Mouse (Mus musculus) heart, postnatal 25 days (tissue): ENCODE data around the gene Lck. TPM values are rescaled to one million over a fixed set of nuclear protein-coding genes. Genes with fewer than 3 reads are reported as not detected.
"Not testable (repeated sequence)": the region's sequence is repeated elsewhere in the genome, so short reads cannot be mapped to it uniquely, and the experiment has no call there.

ENCODE experiments used
- DNase-seq: peaks from one replicate; pipeline ENCODE4 v3.0.0; 2022; ENCODE audit warnings: low spot score
- intact Hi-C: fragments of 180-260 bp; cut with DNase I; formaldehyde crosslinking; loops from one replicate; pipeline ENCODE4 v1.15.1; 2025
- total RNA-seq, 2 experiments: library from RNA; stranded (reverse); gene quantifications; 2 replicates each; pipeline ENCODE4 v1.2.3; 2021

The Lck gene
- total RNA-seq, 2 experiments from 2014 or later = 0.47 to 1.2 TPM

DNA sequence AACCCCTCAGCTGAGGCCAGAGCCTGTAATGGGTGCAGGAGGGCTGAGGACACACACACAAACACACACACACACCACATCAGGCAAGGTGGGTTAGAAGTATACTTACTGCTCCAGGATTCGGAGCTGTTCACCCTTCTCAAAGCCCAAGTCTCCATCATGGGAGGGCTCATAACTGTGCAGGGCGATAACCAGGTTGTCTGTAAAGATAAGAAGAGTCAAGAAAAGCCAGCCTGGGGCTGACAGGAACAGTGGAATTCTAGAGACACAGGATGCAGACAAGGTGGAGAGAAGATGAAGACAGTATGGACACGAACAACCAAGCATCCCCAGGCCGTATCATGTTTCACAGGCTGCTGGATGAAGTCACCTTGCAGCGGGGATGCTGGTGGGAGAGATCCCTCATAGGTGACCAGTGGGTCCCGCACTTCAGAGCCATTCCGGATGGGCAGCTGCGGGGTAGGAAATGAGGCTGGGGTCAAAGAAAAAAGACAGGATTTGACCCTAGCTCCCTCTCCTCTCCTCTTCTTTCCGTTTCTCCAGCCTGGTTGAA, 16.1 kb downstream of the Lck start:
- no peak for DNase-seq
- intact Hi-C loops = no loop called here

DNA sequence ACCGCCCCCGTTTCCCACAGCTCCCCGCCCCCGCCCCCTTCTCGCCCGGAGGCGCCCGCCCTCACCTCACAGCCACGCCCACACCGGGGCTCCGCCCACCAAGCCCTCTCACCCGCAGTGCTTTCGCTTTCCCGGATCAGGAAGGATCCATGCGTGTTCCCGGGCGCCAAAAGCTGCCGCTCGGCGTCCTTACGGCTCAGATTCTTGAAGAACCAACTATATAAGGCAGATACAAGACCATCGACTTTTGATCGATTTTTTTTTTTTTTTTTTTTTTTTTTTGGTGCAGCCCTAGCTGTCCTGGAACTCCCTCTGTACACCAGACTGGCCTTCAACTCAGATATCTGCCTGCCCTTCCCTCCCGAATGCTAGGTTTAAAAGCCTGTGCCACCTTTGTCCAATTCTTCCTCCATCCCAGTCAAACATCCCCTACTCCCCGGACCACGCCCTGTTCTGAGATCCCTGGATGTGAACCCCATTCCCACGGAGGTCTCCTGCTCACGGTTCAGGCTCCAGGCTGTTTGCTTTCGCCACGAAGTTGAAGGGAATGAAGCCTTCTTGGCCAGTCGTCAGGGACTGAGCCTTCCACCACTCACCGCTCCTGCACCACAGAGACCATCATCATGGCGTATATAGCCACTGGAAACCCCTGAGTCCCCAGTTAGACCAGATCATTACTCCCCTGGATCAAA, 16.8 kb downstream of the Lck start:
- DNase-seq = peak; percentile 75
- intact Hi-C loops = no loop called here

GRCm38 (mm10) chr4:129555862-129556531, 17.4 kb downstream of the Lck start:
- intact Hi-C loops = no loop called here
- no peak for DNase-seq

- intact Hi-C loops = no loop called here
These were observed 18.0 kb downstream of the Lck start for GRCm38 (mm10) chr4:129555421-129555861.

DNA sequence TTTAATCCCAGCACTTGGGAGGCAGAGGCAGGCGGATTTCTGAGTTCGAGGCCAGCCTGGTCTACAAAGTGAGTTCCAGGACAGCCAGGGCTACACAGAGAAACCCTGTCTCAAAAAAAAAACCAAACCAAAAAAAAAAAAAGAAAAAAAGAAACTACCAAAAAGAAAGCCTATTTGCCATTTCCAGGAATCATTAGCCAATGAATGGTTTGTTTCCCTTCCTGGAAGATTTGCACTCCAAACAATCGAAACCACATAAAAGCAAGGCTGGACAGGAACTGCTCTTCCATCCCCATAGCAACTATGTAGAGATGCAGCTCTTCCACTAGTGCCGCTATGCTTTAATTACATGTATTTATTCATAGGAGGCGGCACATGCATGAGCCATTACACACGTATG, 18.9 kb downstream of the Lck start:
- intact Hi-C loops = not testable (repeated sequence)

More at GRCm38 (mm10) chr4:129555421-129555861, 18.0 kb downstream of the Lck start:
- no peak for DNase-seq

DNA sequence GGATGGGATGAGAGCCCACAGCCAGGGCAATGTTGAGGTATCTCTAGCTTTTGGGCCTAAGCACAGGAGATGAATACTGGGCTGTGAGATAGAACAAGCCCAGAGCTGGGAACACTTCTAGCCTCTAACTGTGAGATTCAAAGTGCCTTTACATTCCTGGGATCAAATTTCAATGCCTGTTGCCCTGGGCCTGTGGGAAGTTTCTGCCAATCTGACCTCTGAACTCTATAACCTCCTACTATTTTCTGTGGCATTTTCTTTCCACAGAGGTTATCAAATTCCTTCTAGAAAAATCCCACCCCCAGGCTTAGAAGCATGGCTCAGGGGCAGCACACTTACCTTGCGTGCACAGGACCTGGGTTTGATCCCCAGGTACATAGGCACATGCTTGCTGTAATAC, 23.1 kb downstream of the Lck start:
- intact Hi-C loops = no loop called here
- DNase-seq = no peak

More for the DNA sequence above, 18.9 kb downstream of the Lck start:
- not testable (repeated sequence) for DNase-seq

DNA sequence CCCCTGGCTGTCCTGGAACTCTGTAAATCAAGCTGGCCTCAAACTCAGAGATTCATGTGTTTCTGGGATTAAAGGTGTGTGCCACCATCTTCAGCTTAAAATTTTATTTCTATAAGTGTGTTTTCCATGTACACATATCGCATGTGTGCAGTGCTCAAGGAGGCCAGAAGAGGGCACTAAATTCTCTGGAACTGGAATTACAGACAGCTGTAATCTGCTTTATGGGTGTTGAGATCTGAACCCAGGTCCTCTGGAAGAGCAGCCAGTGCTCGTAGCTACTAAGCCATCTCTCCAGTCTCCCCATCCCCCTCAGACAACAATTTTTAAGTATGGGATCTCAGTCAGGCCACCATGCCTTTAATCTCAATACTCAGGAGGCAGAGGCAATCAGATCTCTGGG, 24.1 kb downstream of the Lck start:
- no peak for DNase-seq
- intact Hi-C loops = loop anchor here (5.0 kb wide), 1 partner anchor 58 kb away; no protein-coding TSS in a partner anchor

DNA sequence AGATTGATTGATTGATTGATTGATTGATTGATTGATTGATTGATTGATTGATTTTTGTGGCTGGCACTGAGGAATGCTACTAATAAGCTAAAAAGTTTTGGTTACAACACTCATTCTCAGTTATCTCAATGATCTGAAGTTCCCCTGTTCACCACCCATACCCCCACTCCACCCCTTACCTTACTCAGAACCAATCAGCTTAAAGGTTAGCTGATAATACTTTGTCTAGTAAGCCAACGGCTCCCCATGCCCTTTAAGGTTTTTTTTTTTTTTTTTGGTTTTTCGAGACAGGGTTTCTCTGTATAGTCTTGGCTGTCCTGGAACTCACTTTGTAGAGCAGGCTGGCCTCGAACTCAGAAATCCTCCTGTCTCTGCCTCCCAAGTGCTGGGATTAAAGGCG, 25.8 kb downstream of the Lck start:
- intact Hi-C loops = loop anchor here (5.0 kb wide), 1 partner anchor 60 kb away; no protein-coding TSS in a partner anchor
- not testable (repeated sequence) for DNase-seq

DNA sequence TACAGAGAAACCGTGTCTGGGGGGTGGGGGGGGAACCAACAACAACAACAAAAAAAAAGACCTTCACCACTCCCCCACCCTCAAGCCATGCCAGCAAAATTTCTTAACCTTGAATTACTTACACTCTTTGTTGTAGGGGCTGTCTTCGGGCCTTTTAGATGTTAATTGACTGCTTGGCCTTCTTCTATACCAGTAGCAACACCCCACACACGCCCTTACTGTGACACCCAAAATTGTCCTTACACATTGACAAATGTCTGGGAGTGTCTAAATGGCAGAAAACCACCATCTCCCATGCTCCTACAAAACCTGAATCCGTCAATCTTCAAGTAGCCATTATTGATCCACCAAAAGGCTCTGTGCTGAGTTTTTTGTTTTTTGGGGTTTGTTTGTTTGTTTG, 29.3 kb downstream of the Lck start:
- intact Hi-C loops = no loop called here

DNA sequence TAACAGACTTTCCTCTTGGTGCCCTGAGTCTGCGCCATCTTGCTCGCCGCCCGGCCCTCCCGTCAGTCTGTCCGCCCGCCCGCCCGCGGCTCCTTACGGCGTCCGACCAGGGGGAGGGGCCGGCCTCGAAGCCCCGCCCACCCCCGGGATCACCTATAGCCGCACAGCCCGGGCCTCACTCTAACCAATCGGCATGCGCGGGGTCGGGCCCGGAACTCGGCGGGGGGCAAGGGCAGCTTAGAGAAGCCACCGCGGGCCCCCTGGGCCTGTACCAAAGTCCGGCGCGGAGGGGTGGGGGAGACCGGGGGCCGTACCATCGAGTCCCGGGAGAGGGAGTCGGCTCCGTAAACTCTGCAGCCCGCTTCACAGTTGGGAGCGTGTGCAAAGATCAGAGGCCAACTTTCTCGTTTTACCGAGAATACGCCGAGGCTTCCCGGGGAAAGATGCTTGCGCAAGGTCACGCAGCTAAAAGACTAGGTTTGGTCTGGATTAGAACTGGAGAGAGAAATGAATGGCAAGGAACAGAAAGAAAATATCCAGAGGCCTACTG, 30.8 kb downstream of the Lck start, which contains the start of gene Hdac1:
Hdac1 (minus strand) TSS at position 122 of the 550 bp plus-strand sequence.
- peak; percentile 97 for DNase-seq
- intact Hi-C loops = no loop called here

More for the DNA sequence above, 29.3 kb downstream of the Lck start:
- no peak for DNase-seq

DNA sequence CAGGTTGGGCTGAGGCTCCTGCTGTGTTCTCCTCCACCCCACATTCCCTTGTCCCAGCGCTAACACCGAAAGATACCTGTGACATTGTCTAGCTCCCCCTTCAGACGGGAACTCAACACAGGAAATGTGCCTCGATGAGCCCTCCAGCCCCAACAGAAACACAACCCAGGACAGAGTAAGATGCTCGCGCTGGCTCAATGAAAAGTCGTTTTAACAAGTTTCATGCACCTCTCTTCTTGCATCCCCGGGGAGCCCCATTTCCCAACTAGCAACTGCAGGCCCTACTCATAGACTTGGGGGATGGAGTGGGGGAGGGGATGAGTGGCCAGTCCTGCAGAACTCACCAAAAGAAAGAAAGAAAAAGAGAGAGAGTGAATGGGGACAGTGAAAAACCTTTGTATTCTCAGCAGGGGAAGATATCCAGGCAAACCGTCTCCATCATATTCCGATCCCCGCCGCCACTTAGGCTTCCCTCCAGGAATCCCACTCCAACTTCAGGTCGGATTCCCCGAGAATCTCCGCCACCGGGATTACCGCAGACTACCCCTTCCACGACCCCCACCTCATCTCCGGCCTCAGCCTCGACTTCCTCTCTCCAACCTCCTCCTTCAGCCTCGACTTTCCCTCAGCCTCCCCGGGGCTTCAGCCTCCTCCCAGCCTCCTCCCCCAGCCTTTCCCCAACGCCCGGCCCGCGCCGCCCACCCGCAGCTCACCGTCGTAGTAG, 31.4 kb downstream of the Lck start:
- no peak for DNase-seq
- intact Hi-C loops = no loop called here

DNA sequence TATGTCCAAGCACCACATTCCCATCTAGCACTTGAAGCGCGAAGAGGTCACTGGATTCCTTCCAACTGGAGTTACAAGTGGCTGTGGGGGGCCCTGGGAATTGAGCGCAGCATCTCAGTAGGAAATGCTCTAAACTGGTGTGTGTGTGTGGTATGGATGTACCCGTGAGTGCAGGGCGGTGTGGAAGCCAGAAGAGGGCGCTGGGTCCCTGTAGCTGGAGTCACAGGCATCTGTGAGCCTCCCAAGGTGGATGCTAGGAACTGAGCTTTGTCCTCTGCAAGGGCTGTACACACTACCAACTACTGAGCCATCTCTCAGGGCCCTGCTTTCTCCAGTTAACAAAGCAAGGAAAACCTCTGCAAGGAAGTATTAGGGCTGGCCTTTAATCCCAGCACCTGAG, 33.4 kb downstream of the Lck start:
- DNase-seq = no peak
- intact Hi-C loops = no loop called here

GRCm38 (mm10) chr4:129528901-129529300, 44.5 kb downstream of the Lck start:
- intact Hi-C loops, DNase-seq: not testable (repeated sequence)

- intact Hi-C loops = no loop called here
These were observed 47.6 kb downstream of the Lck start for GRCm38 (mm10) chr4:129525889-129526288.

GRCm38 (mm10) chr4:129525338-129525737, 48.1 kb downstream of the Lck start:
- intact Hi-C loops = no loop called here
- no peak for DNase-seq

More at GRCm38 (mm10) chr4:129525889-129526288, 47.6 kb downstream of the Lck start:
- no peak for DNase-seq

DNA sequence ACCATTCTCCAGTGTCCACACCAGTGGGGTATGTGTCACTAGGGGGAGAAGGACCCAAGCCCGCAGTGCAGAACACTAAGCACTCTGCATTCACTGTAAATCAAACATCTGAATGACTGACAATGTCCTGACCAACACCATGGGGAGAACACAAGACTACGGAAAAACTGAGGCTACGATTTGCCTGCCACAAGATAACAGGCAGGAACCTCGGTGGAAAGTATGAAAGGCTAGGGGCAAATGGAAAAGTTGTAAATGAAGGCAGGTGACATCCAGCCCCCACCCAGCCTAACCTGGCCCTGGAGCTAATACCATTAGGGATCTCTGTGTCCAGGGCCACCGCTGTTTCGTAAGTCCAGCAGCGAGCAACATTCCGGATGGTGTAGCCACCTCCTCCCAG, 54.9 kb downstream of the Lck start:
- intact Hi-C loops = no loop called here
- DNase-seq = no peak

- intact Hi-C loops = no loop called here
- no peak for DNase-seq
These were observed 56.5 kb downstream of the Lck start for GRCm38 (mm10) chr4:129516925-129517324.

DNA sequence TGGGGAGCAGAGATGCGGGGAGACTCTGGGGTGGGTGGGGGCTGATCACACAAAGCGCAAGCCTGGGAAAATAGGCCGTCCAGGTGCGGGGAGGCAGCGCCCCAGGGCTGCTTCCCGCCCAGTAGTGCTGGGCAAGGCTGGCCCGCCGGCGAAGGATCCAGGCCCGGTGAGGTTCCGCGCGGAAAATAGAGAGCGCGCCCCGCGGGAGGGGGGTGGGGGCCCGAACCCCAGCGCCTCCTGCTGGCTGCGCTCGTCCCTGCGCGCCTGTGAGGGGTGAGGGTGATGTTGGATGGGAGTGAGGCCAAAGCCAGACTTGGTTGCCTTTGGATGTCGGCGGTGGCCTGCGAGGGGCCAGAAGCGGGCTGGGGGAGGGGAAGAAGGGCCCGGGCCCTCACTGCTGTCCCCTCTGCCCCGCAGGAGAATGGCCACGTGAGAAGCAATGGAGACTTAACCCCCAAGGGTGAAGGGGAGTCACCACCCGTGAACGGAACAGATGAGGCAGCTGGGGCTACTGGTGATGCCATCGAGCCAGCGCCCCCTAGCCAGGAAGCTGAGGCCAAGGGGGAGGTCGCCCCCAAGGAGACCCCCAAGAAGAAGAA, 59.0 kb downstream of the Lck start:
- DNase-seq = peak; percentile 30
- intact Hi-C loops = no loop called here

DNA sequence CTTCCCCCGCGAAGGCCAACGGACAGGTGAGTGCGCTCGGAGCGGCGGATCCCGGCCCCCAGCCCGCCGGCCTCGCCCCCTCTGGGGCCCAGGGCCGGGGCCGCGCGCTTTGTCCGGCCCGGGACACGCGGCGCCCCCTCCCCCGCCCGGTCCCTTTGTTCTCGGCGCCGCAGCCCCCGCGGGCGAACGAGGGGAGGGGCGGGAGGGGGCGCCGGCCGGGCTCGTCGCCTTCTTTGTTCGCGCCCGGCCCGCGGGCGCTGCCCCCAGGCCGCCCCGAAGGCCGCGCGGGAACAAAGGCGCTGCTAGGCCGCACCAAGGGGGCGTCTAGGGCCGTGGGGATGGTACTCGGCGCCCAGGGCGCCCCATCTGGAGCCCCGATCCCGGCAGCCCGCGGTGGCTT, 59.5 kb downstream of the Lck start:
- intact Hi-C loops = no loop called here
- no peak for DNase-seq
